Mouse (Mus musculus): ENCODE results near the gene Olfr106-ps. TPM values are rescaled to one million over a fixed set of nuclear protein-coding genes. Genes with fewer than 3 reads are reported as not detected.

The Olfr106-ps gene
- not detected for total RNA-seq (2022)

DNA sequence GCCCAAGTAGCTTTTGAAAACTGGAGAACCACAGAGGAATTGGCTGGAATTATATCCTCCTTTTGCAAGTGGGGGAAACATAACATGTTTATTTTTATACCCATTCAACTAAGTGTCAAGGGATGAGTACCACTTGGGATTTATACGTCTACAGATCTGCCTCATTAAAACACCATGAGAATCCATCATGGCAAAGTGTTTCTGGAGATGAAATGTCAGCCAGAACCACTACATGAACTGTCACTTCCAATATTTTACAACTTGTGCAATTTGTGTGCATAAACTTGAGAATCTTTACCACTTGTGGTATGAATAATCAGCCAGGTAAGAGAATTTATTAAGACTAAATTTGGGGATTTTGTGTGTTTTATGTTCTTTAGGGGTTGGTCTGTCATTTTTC is at the start of gene Olfr106-ps:
Gene Olfr106-ps (plus strand): TSS at position 301 of the 400 bp plus-strand sequence.
- DNase-seq (ENCODE audit: low spot score in 2 of 2): no peak

DNA sequence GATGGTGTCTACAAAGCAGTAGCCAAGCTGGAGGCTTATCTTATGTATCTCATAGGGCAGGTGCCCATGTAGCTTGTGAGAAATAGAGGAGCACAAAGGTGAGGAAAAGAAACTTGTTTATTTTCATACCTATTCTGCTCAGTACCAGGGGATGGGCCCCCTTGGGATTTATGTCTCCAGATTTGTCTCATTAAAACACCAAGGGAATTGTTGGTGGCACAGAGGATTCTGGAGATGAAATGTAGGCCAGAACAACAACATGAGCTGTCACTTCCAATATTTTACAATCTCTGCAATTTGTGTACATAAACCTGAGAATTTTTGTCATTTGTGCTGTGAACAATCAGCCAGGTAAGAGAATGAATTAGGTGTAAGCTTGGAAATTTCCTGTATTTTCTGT is 30.9 kb upstream of the Olfr106-ps start, which contains the start of gene Olfr104-ps:
Gene Olfr104-ps (plus strand): TSS at position 301 of the 400 bp plus-strand sequence.
- no peak for DNase-seq (ENCODE audit: low spot score in 2 of 2)

DNA sequence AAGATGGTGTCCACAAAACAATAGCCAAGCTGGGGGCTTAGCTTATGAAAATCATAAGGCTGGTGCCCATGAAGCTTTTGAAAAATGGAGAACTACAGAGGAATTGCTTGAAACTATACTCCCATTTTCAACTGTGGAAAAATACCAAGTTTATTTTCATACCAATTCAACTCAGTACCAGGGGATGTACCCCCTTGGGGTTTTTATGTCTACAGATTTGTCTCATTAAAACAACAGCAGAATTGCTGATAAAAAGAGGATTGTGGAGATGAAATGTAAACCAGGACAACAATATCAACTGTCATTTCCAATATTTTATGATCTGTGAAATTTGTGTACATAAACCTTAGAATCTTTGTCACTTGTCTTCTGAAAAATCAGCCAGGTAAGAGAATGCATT is 11.5 kb upstream of the Olfr106-ps start, which contains the start of gene Olfr105-ps:
Gene Olfr105-ps (plus strand): TSS at position 301 of the 400 bp plus-strand sequence.
- DNase-seq (ENCODE audit: low spot score in 2 of 2): no peak

DNA sequence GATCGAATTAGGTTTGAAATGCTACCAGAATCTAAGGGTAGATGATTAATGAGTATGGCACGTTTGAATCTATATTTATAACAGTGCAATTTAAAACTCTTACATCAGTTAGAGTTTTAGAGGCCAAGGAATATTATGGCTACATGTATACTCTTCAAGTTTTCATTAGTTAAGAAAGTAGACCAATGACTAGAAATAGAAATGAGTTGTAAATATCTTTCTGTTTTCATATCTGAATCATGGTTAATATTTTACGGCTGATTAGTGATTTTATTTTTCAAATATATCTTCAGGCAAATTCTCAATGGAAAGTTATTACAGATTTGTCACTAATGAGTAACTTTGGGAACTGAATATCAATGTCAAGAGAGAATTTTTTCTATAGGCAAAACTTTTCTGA is 8.7 kb downstream of the Olfr106-ps start, which contains the start of gene Olfr107:
Gene Olfr107 (plus strand): TSS at position 301 of the 400 bp plus-strand sequence.
- no peak for DNase-seq (ENCODE audit: low spot score in 2 of 2)

DNA sequence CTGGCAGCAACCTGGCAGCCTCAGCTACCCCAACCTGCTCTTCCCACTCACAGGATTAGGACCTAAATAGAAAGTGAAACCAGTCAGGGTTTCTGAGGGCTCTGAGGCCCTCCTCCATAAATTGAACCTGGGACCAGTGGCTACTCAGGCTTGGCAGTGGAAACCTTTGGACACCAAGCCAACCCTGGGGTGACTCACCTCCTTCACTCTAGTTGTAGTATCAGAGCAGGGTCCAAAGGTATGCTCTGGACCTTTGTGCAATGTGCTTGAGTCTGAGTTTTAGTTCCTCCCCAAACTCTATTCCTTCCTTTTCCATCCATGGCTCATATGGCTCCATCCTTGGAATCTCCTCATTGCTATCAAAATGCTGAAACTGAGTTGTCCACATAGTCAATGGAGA is 23.2 kb downstream of the Olfr106-ps start:
- DNase-seq (ENCODE audit: low spot score in 2 of 2): no peak

DNA sequence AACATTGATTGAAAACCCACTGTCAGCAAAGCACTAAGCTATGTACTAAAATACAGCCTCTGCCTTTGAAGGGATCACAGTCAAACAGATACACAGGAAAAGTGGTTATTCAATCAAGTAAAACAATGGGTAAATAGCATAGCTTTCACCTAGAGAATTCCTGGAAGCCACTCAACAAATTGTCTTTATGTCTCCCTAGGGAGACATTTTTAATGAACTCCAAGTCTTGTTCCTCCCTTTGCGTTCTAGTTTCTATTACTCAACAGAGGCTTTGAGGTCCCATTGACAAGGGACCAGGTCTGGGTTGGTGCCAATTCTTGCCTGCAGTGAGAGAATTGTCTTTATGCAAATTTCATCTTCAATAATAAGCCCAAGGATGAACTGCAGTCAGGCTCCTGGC is 55.0 kb downstream of the Olfr106-ps start, which contains the start of gene Olfr108:
Gene Olfr108 (plus strand): TSS at position 301 of the 400 bp plus-strand sequence.
- DNase-seq (ENCODE audit: low spot score in 2 of 2): no peak

Other genes starting within 250 kb of the Olfr106-ps start
- gene Olfr93, start 228.9 kb upstream of the Olfr106-ps start, total RNA-seq (2022): not detected
- gene Ubd, start 196.5 kb upstream of the Olfr106-ps start, total RNA-seq (2022): not detected
- not detected for gene Olfr94, start 189.4 kb upstream of the Olfr106-ps start, total RNA-seq (2022)
- gene Olfr95, start 177.3 kb upstream of the Olfr106-ps start, total RNA-seq (2022): not detected
- gene Olfr96, start 170.2 kb upstream of the Olfr106-ps start, total RNA-seq (2022): not detected
- not detected for gene Olfr97, start 153.1 kb upstream of the Olfr106-ps start, total RNA-seq (2022)
- not detected for gene Olfr98, start 126.6 kb upstream of the Olfr106-ps start, total RNA-seq (2022)
- gene H2-M3, start 120.2 kb upstream of the Olfr106-ps start, total RNA-seq (2022): 1 to 10 TPM; 3.5 to 7.0 (median 4.7) TPM
- not detected for gene Olfr99, start 106.9 kb upstream of the Olfr106-ps start, total RNA-seq (2022)
- gene Olfr101, start 86.1 kb upstream of the Olfr106-ps start, total RNA-seq (2022): not detected
- not detected for gene Olfr102, start 73.3 kb upstream of the Olfr106-ps start, total RNA-seq (2022)
- gene Olfr103, start 50.7 kb upstream of the Olfr106-ps start, total RNA-seq (2022): not detected
- not detected for gene Olfr104-ps, start 30.8 kb upstream of the Olfr106-ps start, total RNA-seq (2022)
- not detected for gene Olfr105-ps, start 11.4 kb upstream of the Olfr106-ps start, total RNA-seq (2022)
- not detected for gene Olfr107, start 8.8 kb downstream of the Olfr106-ps start, total RNA-seq (2022)
- not detected for gene Olfr108, start 55.1 kb downstream of the Olfr106-ps start, total RNA-seq (2022)
- not detected for gene Olfr109, start 68.5 kb downstream of the Olfr106-ps start, total RNA-seq (2022)
- gene H2-M2, start 93.2 kb downstream of the Olfr106-ps start, total RNA-seq (2022): not detected
- 1 to 10 TPM in 1 of 4 experiments, under 1 TPM in 1, not detected in 2; 0.87 to 1.6 TPM for gene Olfr110, start 102.1 kb downstream of the Olfr106-ps start, total RNA-seq (2022)
- gene Olfr111, start 117.6 kb downstream of the Olfr106-ps start, total RNA-seq (2022): 1 to 10 TPM in 2 of 4 experiments, under 1 TPM in 2; 0.36 to 3.8 (median 1.7) TPM
- not detected for gene Olfr112, start 179.1 kb downstream of the Olfr106-ps start, total RNA-seq (2022)
- gene Olfr113, start 187.3 kb downstream of the Olfr106-ps start, total RNA-seq (2022): not detected
- gene Olfr114, start 202.3 kb downstream of the Olfr106-ps start, total RNA-seq (2022): not detected
- gene Olfr115, start 236.7 kb downstream of the Olfr106-ps start, total RNA-seq (2022): not detected
- not detected for gene Olfr116, start 236.8 kb downstream of the Olfr106-ps start, total RNA-seq (2022)